Mouse (Mus musculus) limb, embryonic 15.5 days (tissue): ENCODE measurements at regions not wholly inside any gene's neighbourhood (a gene's known extent, or its start where the extent isn't known, plus 50 kb on each side); places are given as distances from the start of the nearest gene placed in this dataset.
A peak's percentile ranks its signal among the peaks of the same experiment; 100 is the strongest.

Experiments used
- ATAC-seq: fragments of 200-750 bp; cut with Nextera tagmentation; 2 replicates; pipeline ENCODE4 v1.8.0; 2017; ENCODE audit warnings: low read depth, moderate TSS enrichment; ENCODE audit not compliant: insufficient number of reproducible peaks, low FRiP score, low TSS enrichment
- H3K27ac ChIP-seq: fragments of 300-500 bp; sonication (generic); 2 replicates; pipeline ENCODE4 v1.5.1; 2015; ENCODE audit warnings: moderate library complexity, mild to moderate bottlenecking, inconsistent platforms
- H3K27me3 ChIP-seq: fragments of 300-500 bp; sonication (generic); 2 replicates; pipeline ENCODE4 v1.6.1; 2015; ENCODE audit warnings: inconsistent platforms
- H3K36me3 ChIP-seq: fragments of 300-500 bp; sonication (generic); 2 replicates; pipeline ENCODE4 v1.6.1; 2015; ENCODE audit warnings: inconsistent platforms
- H3K4me1 ChIP-seq: fragments of 300-500 bp; sonication (generic); 2 replicates; pipeline ENCODE4 v1.6.1; 2015; ENCODE audit warnings: inconsistent platforms
- H3K4me2 ChIP-seq: fragments of 300-500 bp; sonication (generic); 2 replicates; pipeline ENCODE4 v1.6.1; 2015; ENCODE audit warnings: mild to moderate bottlenecking, inconsistent platforms
- H3K4me3 ChIP-seq: fragments of 300-500 bp; sonication (generic); 2 replicates; pipeline ENCODE4 v1.5.1; 2015; ENCODE audit warnings: mild to moderate bottlenecking, inconsistent platforms
- H3K9ac ChIP-seq: fragments of 300-500 bp; sonication (generic); 2 replicates; pipeline ENCODE4 v1.6.1; 2015; ENCODE audit warnings: inconsistent platforms
- H3K9me3 ChIP-seq: fragments of 300-500 bp; sonication (generic); 2 replicates; pipeline ENCODE4 v1.6.1; 2016; ENCODE audit warnings: inconsistent platforms
- WGBS: fragments of 180-500 bp; shearing (Covaris S2); methylation state at CpG from one replicate; pipeline ENCODE4 v1.1.7; 2015; 5-methylcytosine and 5-hydroxymethylcytosine counted together

DNA sequence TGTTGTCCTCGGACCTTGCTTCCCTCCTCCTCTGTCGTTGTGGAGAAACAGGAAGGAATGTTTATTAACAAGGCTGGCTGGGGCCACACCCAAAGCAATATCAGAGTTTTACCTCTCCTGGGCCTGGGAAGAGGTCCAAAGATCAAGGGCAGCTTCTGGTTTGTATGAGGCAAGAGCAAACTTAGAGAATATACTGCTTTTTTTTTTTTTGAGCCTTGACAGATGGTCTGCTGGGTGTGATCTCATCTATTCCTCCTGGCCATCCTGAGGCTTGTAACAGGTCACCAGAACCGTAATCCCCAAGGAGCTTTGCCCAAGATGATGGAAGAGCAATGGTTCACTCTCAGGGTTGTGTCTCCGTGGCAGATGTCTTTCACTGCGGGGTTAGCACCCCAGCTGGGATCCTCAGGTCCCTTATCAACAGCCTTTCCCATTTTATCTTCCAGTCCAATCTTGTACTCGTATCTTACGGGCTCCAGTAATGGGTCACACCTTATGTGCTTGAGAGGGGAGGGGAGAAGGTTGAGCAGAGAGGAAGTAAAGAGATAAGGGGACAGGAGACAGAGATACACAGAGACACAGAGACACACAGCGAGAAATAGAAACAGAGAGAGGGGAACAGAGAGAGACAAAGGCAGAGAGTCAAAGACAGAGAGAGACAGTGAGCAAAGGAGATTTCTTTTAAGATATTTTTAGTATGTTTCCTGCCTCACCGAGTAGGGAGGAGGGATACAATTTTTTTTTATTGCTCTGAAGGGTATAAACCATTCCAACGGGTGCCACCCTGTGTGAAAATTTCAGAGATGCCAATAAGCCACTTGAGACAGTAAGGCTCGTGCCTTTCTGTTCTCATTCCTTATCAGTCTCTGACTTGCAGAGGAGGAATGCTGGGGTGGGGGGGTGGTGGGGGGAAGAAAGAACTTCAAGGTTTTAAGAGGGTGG, 134.6 kb upstream of the Cdkn2b start:
- Histone ChIP-seq H3K9ac (no peak overlapping the region), H3K27ac (no peak overlapping the region), H3K4me3 (no peak overlapping the region), H3K4me1 (peaks cover 17% of the 10 kb centered on the region; the same call in 1 of the 2 replicates), H3K27me3 (no peaks in the 10 kb centered on the region), H3K9me3 (no peaks in the 10 kb centered on the region), H3K4me2 (no peak overlapping the region), H3K36me3 (no peaks in the 10 kb centered on the region)
- ATAC-seq: no peak
- 40% methylated on average over 11 of the region's 11 CpGs for WGBS

DNA sequence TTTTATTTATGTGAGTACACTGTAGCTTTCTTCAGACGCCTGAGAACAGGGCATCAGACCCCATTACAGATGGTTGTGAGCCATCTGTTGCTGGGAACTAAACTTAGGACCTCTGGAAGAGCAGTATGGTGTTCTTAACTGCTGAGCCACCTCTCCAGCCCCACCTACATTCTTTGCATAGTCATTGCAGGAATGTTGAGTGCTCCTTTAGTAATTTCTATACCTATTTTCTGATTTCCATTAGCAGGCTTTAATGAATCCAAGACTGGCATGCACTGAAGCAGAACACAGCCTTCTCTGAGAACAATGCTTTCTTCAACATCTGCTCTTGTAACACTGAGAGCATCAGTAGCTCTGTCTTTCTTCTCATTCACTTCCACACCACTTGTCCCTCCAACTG, 131.7 kb upstream of the Cdkn2b start:
- no peaks in the 10 kb centered on the region for H3K27me3 ChIP-seq
- no peak overlapping the region for H3K9ac ChIP-seq
- no peak overlapping the region for H3K4me2 ChIP-seq
- H3K4me3 ChIP-seq: no peak overlapping the region
- no peaks in the 10 kb centered on the region for H3K9me3 ChIP-seq
- H3K27ac ChIP-seq: no peak overlapping the region
- WGBS: 64% methylated on average over 1 of the region's 1 CpGs
- H3K36me3 ChIP-seq: no peaks in the 10 kb centered on the region
- ATAC-seq: no peak
- H3K4me1 ChIP-seq: peaks cover 17% of the 10 kb centered on the region; the same call in 1 of the 2 replicates

DNA sequence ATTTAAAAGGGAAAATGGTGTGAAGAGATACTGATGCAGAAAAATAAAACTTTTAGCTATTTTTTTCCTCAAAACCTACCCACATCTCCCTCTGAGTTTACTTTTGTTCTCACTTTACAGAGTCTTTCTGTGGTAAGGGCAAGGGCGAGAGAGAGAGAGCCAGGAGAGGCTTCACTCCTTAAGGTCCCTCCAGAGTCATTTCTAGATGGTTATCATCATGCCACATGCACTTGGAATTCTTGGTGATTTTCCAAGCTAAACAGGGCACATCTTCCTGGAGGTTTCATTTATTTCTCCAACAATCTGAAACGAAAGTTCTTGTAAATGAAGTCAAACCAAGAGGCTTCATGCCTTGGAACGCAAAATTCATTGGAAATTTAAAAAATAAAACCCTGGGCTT, 130.0 kb upstream of the Cdkn2b start:
- H3K4me1 ChIP-seq: 0 out of 2 replicates have a peak, but pooled peaks cover 6% of the 10 kb centered on the region
- H3K27ac ChIP-seq: no peak overlapping the region
- no peak overlapping the region for H3K4me3 ChIP-seq
- no peaks in the 10 kb centered on the region for H3K36me3 ChIP-seq
- no peaks in the 10 kb centered on the region for H3K9me3 ChIP-seq
- H3K4me2 ChIP-seq: no peak overlapping the region
- ATAC-seq: no peak
- no peaks in the 10 kb centered on the region for H3K27me3 ChIP-seq
- H3K9ac ChIP-seq: no peak overlapping the region
- WGBS: 53% methylated on average over 3 of the region's 3 CpGs

DNA sequence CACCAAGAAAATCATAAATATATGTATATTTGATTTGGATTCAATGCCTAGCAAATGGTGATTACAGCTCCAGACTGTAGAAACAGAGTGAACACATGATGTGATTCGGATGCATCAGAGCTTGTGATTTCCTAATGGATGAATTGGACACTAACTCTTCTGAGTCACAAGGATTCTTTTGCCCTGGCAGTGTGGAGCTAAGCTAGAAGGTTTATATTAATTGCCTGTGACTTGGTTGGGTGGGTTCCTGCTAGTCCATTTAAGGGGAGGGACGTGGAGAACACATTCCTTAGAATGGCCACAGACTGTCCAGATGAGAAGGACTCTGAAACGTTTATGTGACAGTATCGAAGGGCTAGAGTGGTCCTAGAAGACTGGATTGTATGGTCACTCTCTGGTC, 129.5 kb upstream of the Cdkn2b start:
- Histone ChIP-seq H3K27me3 (no peaks in the 10 kb centered on the region), H3K4me2 (no peak overlapping the region), H3K36me3 (no peaks in the 10 kb centered on the region), H3K4me1 (0 out of 2 replicates have a peak, but pooled peaks cover 3% of the 10 kb centered on the region), H3K9me3 (no peaks in the 10 kb centered on the region), H3K27ac (no peak overlapping the region), H3K4me3 (no peak overlapping the region), H3K9ac (no peak overlapping the region)
- WGBS: 61% methylated on average over 4 of the region's 4 CpGs
- no peak for ATAC-seq

DNA sequence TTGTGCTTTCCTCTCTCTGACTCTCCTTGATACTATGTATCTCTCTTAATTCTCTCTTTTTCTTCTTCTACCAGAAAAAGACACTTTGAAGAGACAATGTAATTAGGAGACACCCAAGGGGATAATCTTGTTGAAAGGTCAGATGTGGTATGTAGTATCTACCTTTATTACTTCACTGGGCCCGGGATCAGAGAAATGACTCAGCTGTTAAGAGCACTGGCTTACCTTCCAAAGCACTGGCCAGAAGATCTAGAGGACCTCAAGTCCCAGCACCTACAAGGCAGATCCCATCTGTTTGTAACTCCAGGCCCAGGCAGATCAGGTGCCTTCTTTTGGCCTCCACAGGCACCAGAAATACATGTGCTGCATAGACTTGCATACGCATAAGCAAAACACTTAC, 127.8 kb upstream of the Cdkn2b start:
- Histone ChIP-seq H3K9me3 (no peaks in the 10 kb centered on the region), H3K27me3 (no peaks in the 10 kb centered on the region)
- WGBS: 79% methylated on average over 2 of the region's 2 CpGs

DNA sequence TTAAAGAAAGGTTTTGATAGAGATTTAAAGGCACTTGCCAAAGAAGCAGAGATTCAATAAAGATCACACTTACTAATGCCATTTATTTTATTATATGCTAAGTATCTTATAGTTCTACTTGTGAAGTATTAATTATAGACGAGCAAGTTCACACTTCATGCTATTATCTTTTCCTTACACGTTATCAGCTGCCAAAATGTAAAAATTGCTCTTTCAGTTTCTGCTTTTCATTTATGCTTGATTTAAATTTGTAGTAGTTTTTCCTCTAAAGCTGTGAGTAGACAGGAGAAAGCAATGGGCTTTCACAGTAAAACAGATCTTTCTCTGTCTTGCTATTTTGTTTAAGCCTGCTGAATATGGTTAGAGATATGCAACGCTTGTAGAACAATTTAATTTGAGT, 125.9 kb upstream of the Cdkn2b start:
- WGBS: 81% methylated on average over 3 of the region's 3 CpGs
- no peaks in the 10 kb centered on the region for H3K36me3 ChIP-seq
- H3K9ac ChIP-seq: no peak overlapping the region
- no peaks in the 10 kb centered on the region for H3K4me1 ChIP-seq
- no peak overlapping the region for H3K4me3 ChIP-seq
- ATAC-seq: no peak
- H3K4me2 ChIP-seq: no peak overlapping the region
- H3K27me3 ChIP-seq: no peaks in the 10 kb centered on the region
- H3K9me3 ChIP-seq: no peaks in the 10 kb centered on the region
- no peak overlapping the region for H3K27ac ChIP-seq

More for the DNA sequence above, 127.8 kb upstream of the Cdkn2b start:
- H3K4me2 ChIP-seq: no peak overlapping the region
- no peak overlapping the region for H3K4me3 ChIP-seq
- no peak for ATAC-seq
- H3K27ac ChIP-seq: no peak overlapping the region
- no peaks in the 10 kb centered on the region for H3K36me3 ChIP-seq
- H3K4me1 ChIP-seq: no peaks in the 10 kb centered on the region
- H3K9ac ChIP-seq: no peak overlapping the region

DNA sequence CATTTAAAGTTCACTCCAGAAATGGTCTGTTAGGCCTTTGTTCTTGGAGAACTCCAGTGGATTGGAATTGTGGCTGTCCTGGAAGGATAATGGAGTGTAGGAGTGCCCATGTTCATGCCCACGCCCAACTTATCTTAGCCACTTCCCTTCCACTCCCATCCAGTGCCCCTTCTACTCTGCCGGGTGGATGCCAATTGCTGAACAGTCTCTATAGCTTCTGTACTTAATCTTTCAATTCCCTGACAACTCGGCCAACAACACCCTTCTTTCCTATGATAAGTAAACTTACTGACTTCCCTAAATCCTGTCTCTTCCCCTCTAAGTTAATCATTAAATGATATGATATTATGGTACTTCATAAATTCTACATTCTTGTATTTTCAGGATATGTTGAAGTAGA, 123.3 kb upstream of the Cdkn2b start:
- Histone ChIP-seq H3K27ac (no peak overlapping the region), H3K4me1 (no peaks in the 10 kb centered on the region), H3K9me3 (no peaks in the 10 kb centered on the region), H3K9ac (no peak overlapping the region), H3K36me3 (no peaks in the 10 kb centered on the region), H3K27me3 (no peaks in the 10 kb centered on the region), H3K4me2 (no peak overlapping the region), H3K4me3 (no peak overlapping the region)
- 88% methylated on average over 3 of the region's 3 CpGs for WGBS
- ATAC-seq: no peak

DNA sequence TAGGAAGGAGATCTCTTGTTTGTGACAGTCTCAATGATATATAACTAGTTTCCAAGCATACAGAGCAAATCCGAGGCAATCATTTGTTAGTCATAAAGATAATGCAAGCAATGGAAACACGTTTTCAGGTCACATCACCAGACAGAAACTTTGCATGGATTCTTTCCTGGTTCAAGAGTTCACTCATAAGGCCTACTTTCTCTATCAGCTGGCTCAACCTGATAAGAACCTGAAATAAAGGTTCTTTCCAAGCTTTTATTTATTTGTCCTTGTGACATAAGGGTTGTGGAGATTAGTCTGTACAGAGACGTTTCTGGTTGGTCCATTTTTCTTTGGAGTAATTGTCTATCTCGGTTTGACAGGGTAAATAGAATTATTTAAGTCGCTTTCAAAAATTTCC, 122.7 kb upstream of the Cdkn2b start:
- H3K36me3 ChIP-seq: no peaks in the 10 kb centered on the region
- no peaks in the 10 kb centered on the region for H3K27me3 ChIP-seq
- H3K9ac ChIP-seq: no peak overlapping the region
- no peak for ATAC-seq
- WGBS: 57% methylated on average over 5 of the region's 5 CpGs
- no peak overlapping the region for H3K4me2 ChIP-seq
- no peaks in the 10 kb centered on the region for H3K9me3 ChIP-seq
- H3K27ac ChIP-seq: no peak overlapping the region
- no peaks in the 10 kb centered on the region for H3K4me1 ChIP-seq
- H3K4me3 ChIP-seq: no peak overlapping the region

DNA sequence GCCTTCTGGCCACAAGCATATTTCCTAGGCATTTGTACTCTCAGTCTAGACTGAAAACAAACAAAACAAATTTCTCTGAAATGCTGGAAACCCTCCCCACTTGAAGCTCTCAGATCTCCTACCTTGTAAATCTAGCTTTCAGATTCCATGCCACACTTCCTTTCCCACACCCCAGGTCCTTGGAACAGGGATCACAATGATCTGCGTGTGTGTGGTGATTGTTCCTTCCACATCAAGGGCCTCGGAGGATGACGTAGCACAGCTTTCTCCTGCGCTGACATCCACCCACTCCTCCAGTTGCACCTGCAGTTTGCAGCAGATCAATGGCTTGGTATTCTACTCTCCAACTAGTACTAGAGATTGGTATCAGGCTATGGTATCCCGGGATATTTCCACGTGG, 120.7 kb upstream of the Cdkn2b start:
- Histone ChIP-seq H3K4me3 (no peak overlapping the region), H3K4me1 (peaks cover 7% of the 10 kb centered on the region; the same call in 1 of the 2 replicates), H3K27ac (no peak overlapping the region), H3K9ac (no peak overlapping the region), H3K9me3 (no peaks in the 10 kb centered on the region), H3K4me2 (no peak overlapping the region), H3K36me3 (no peaks in the 10 kb centered on the region), H3K27me3 (no peaks in the 10 kb centered on the region)
- 77% methylated on average over 6 of the region's 6 CpGs for WGBS
- no peak for ATAC-seq

DNA sequence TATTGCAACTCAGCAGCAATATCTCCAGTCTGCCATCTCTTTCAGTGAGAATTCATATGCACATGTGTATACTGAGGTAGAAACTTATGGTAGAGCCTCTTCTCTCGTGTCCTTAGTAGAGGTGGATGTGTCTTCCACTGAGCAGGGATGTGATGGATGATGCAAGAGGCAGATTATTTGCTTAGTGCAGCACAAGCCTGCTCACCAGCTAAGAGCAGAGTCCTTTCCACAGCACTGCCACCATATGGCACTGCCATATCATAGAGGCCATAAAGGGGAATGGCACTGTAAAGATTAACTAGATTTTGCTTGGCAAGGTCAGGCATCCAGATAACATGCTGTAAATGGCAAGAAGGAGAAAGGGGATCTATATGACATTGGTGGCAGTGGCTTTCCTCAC, 117.6 kb upstream of the Cdkn2b start:
- 90% methylated on average over 1 of the region's 1 CpGs for WGBS

DNA sequence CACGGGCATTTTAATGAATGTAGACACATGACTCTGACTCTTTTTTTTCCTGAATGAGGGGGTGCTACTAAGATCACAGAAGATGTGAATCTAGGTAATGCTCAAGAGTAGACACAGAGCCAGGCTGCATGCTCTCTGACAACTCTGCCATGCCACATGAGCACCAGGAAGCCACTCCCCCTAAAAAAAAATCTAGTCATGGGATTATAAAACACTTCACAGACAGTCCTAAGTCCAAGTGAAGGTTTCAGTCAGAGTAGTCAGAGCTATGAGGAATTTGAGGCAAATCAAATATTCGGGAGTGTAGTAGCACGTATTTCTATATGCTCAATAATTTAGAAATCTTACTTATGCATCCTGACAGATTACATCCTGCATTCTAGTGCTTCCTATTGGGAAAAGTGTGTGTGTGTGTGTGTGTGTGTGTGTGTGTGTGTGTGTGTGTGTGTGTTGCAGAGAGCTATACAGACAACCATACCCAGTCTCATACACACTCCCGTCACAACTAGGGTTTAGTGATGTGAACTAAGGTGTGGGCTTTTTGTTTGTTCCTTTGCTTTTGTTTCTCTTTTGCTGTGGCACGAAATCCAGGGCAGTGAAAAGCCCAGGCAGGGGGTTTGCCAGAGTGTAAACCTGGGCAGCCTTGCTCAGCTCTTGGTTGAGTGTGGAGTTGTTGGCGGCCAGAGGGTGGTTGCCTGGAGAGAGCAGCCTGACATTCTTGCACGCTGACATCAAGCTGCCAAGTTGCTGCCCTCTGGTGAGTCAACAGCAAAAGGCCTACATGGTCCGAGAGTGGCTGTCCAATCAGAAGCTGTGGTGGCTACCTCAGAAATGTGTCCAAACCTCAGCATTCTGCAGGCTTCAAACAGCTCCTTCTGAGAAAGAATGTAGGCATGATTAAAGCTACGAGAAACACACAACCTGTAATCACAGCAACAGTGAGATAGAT, 116.8 kb upstream of the Cdkn2b start:
- H3K4me1 ChIP-seq: peaks cover 7% of the 10 kb centered on the region; the same call in 1 of the 2 replicates
- ATAC-seq: peak; percentile 58; the same call in 1 of the 2 replicates
- no peak overlapping the region for H3K4me2 ChIP-seq
- H3K9ac ChIP-seq: no peak overlapping the region
- peak overlapping the region; percentile 47; the same call in 1 of the 2 replicates for H3K27ac ChIP-seq
- no peaks in the 10 kb centered on the region for H3K9me3 ChIP-seq
- no peaks in the 10 kb centered on the region for H3K36me3 ChIP-seq
- H3K4me3 ChIP-seq: no peak overlapping the region
- 38% methylated on average over 9 of the region's 9 CpGs for WGBS
- H3K27me3 ChIP-seq: no peaks in the 10 kb centered on the region

More for the DNA sequence above, 117.6 kb upstream of the Cdkn2b start:
- Histone ChIP-seq H3K9ac (no peak overlapping the region), H3K4me2 (no peak overlapping the region), H3K27ac (peak overlapping the region; percentile 47; the same call in 1 of the 2 replicates), H3K9me3 (no peaks in the 10 kb centered on the region), H3K4me1 (peaks cover 7% of the 10 kb centered on the region; the same call in 1 of the 2 replicates), H3K27me3 (no peaks in the 10 kb centered on the region), H3K36me3 (no peaks in the 10 kb centered on the region), H3K4me3 (no peak overlapping the region)
- ATAC-seq: no peak
